Mouse (Mus musculus) macrophage (primary cell): Measurements from ENCODE around the gene Lyrm9. TPM values are rescaled to one million over a fixed set of nuclear protein-coding genes. Genes with fewer than 3 reads are reported as not detected.
"Not testable (repeated sequence)": the region's sequence is repeated elsewhere in the genome, so short reads cannot be mapped to it uniquely, and the experiment has no call there.

Experiments used
- H3K27ac ChIP-seq: fragments of 350-480 bp; formaldehyde crosslinking; 2 replicates; pipeline ENCODE4 v1.9.0; 2021
- H3K36me3 ChIP-seq: fragments of 350-480 bp; formaldehyde crosslinking; 2 replicates; pipeline ENCODE4 v1.9.0; 2021; ENCODE audit errors: inconsistent target
- H3K4me3 ChIP-seq: fragments of 350-480 bp; formaldehyde crosslinking; 2 replicates; pipeline ENCODE4 v1.9.0; 2021; ENCODE audit errors: inconsistent target
- H3K79me2 ChIP-seq: fragments of 350-480 bp; formaldehyde crosslinking; 2 replicates; pipeline ENCODE4 v1.9.0; 2021; ENCODE audit errors: inconsistent target
- WGBS: methylation state at CpG from one replicate; pipeline ENCODE4 v1.1.7; 2026; ENCODE audit warnings: inconsistent platforms; ENCODE audit not compliant: missing documents; 5-methylcytosine and 5-hydroxymethylcytosine counted together
- polyA plus RNA-seq: library from polyadenylated mRNA; stranded (reverse); fragments of 250-400 nt; gene quantifications from 3 replicates; pipeline ENCODE4 v1.2.4, GENCODE M21; 2018; ENCODE audit warnings: inconsistent platforms

Gene Lyrm9
- polyA plus RNA-seq, 1 experiment from 2014 or later = 12.6 TPM

GRCm38 (mm10) chr11:78851871-78852265, 25.5 kb downstream of the Lyrm9 start:
- Histone ChIP-seq H3K27ac (no peak overlapping the region), H3K79me2 (no peaks in the 10 kb centered on the region), H3K4me3 (no peak overlapping the region), H3K36me3 (no peaks in the 10 kb centered on the region)
- WGBS = 45% methylated on average over 5 of the region's 6 CpGs

GRCm38 (mm10) chr11:78852529-78852928, 26.1 kb downstream of the Lyrm9 start:
- Histone ChIP-seq H3K79me2 (no peaks in the 10 kb centered on the region), H3K27ac (no peak overlapping the region), H3K36me3 (no peaks in the 10 kb centered on the region), H3K4me3 (no peak overlapping the region)
- 93% methylated on average over 11 of the region's 11 CpGs for WGBS

GRCm38 (mm10) chr11:78856310-78856709, 29.9 kb downstream of the Lyrm9 start:
- H3K79me2 ChIP-seq = no peaks in the 10 kb centered on the region
- 12% methylated on average over 7 of the region's 7 CpGs for WGBS
- H3K36me3 ChIP-seq = no peaks in the 10 kb centered on the region
- H3K4me3 ChIP-seq = no peak overlapping the region
- H3K27ac ChIP-seq = no peak overlapping the region

GRCm38 (mm10) chr11:78857611-78858010, 31.2 kb downstream of the Lyrm9 start:
- 53% methylated on average over 3 of the region's 3 CpGs for WGBS
- Histone ChIP-seq H3K27ac (no peak overlapping the region), H3K4me3 (no peak overlapping the region), H3K36me3 (no peaks in the 10 kb centered on the region), H3K79me2 (no peaks in the 10 kb centered on the region)

- Histone ChIP-seq H3K27ac (no peak overlapping the region), H3K4me3 (no peak overlapping the region), H3K79me2 (no peaks in the 10 kb centered on the region), H3K36me3 (no peaks in the 10 kb centered on the region)
- WGBS = 71% methylated on average over 4 of the region's 4 CpGs
Measured at GRCm38 (mm10) chr11:78863898-78864297, 37.5 kb downstream of the Lyrm9 start.

- Histone ChIP-seq H3K27ac (no peak overlapping the region), H3K4me3 (no peak overlapping the region), H3K36me3 (no peaks in the 10 kb centered on the region), H3K79me2 (no peaks in the 10 kb centered on the region)
- WGBS = 28% methylated on average over 5 of the region's 5 CpGs
Measured at GRCm38 (mm10) chr11:78864567-78865278, 38.3 kb downstream of the Lyrm9 start.

- WGBS = 69% methylated on average over 2 of the region's 2 CpGs
Measured at GRCm38 (mm10) chr11:78865314-78865713, 38.9 kb downstream of the Lyrm9 start.

GRCm38 (mm10) chr11:78866486-78866885, 40.1 kb downstream of the Lyrm9 start:
- Histone ChIP-seq H3K36me3 (no peaks in the 10 kb centered on the region), H3K4me3 (no peak overlapping the region), H3K27ac (no peak overlapping the region), H3K79me2 (no peaks in the 10 kb centered on the region)
- WGBS = 64% methylated on average over 3 of the region's 3 CpGs

More at GRCm38 (mm10) chr11:78865314-78865713, 38.9 kb downstream of the Lyrm9 start:
- H3K4me3 ChIP-seq = no peak overlapping the region
- H3K27ac ChIP-seq = no peak overlapping the region
- no peaks in the 10 kb centered on the region for H3K36me3 ChIP-seq
- no peaks in the 10 kb centered on the region for H3K79me2 ChIP-seq

GRCm38 (mm10) chr11:78867696-78868095, 41.3 kb downstream of the Lyrm9 start:
- H3K36me3 ChIP-seq = no peaks in the 10 kb centered on the region
- no peak overlapping the region for H3K4me3 ChIP-seq
- H3K79me2 ChIP-seq = no peaks in the 10 kb centered on the region
- H3K27ac ChIP-seq = no peak overlapping the region
- WGBS = 69% methylated on average over 3 of the region's 3 CpGs

- H3K79me2 ChIP-seq, H3K27ac ChIP-seq, H3K36me3 ChIP-seq, H3K4me3 ChIP-seq: not testable (repeated sequence)
- WGBS = 79% methylated on average over 6 of the region's 8 CpGs
Measured at GRCm38 (mm10) chr11:78869205-78869604, 42.8 kb downstream of the Lyrm9 start.

- Histone ChIP-seq H3K4me3 (no peak overlapping the region), H3K79me2 (no peaks in the 10 kb centered on the region), H3K27ac (no peak overlapping the region), H3K36me3 (no peaks in the 10 kb centered on the region)
- WGBS = 93% methylated on average over 4 of the region's 4 CpGs
Measured at GRCm38 (mm10) chr11:78870891-78871290, 44.5 kb downstream of the Lyrm9 start.

GRCm38 (mm10) chr11:78872782-78873181, 46.4 kb downstream of the Lyrm9 start:
- 74% methylated on average over 2 of the region's 2 CpGs for WGBS
- H3K79me2 ChIP-seq = no peaks in the 10 kb centered on the region
- H3K27ac ChIP-seq = no peak overlapping the region
- no peaks in the 10 kb centered on the region for H3K36me3 ChIP-seq
- no peak overlapping the region for H3K4me3 ChIP-seq

- no peaks in the 10 kb centered on the region for H3K79me2 ChIP-seq
- WGBS = 87% methylated on average over 3 of the region's 3 CpGs
- no peak overlapping the region for H3K4me3 ChIP-seq
- H3K27ac ChIP-seq = no peak overlapping the region
- no peaks in the 10 kb centered on the region for H3K36me3 ChIP-seq
Measured at GRCm38 (mm10) chr11:78879727-78880126, 53.3 kb downstream of the Lyrm9 start.

GRCm38 (mm10) chr11:78886693-78887092, 60.3 kb downstream of the Lyrm9 start:
- Histone ChIP-seq H3K79me2 (no peaks in the 10 kb centered on the region), H3K36me3 (no peaks in the 10 kb centered on the region), H3K27ac (no peak overlapping the region), H3K4me3 (no peak overlapping the region)
- WGBS = 43% methylated on average over 1 of the region's 1 CpGs

GRCm38 (mm10) chr11:78887102-78887971, 61.0 kb downstream of the Lyrm9 start:
- no peak overlapping the region for H3K4me3 ChIP-seq
- H3K27ac ChIP-seq = peak overlapping the region; percentile 28

More at GRCm38 (mm10) chr11:78887102-78887971, 61.0 kb downstream of the Lyrm9 start:
- WGBS = 42% methylated on average over 9 of the region's 9 CpGs
- Histone ChIP-seq H3K36me3 (no peaks in the 10 kb centered on the region), H3K79me2 (no peaks in the 10 kb centered on the region)
